Mouse (Mus musculus): ENCODE data around the gene Cep295.

- TF ChIP-seq CTCF (IDR thresholded peaks at IDR 0.05; ENCODE audit: low read depth, low read length) (no peak), EP300 (IDR thresholded peaks at IDR 0.05; ENCODE audit: insufficient read depth, low read depth, low read length) (no peak)
These were observed 37.9 kb upstream of the Cep295 start for GRCm38 (mm10) chr9:15395353-15395942.
